Mouse (Mus musculus): ENCODE data around the gene Ints3. TPM values are rescaled to one million over a fixed set of nuclear protein-coding genes. Genes with fewer than 3 reads are reported as not detected.

The Ints3 gene
- polyA plus RNA-seq, 1 experiment from 2014 or later: 35.2 TPM

GRCm38 (mm10) chr3:90413011-90413396, 20.4 kb downstream of the Ints3 start:
- no peak for DNase-seq (ENCODE audit: low spot score)
- H3K9ac ChIP-seq (ENCODE audit: low read depth, low read length): no peak overlapping the region
- H3K9me3 ChIP-seq (ENCODE audit: control insufficient read depth, low read length): no peaks in the 10 kb centered on the region
- H3K27ac ChIP-seq (ENCODE audit: low read depth, low read length): no peak overlapping the region
- H3K36me3 ChIP-seq (ENCODE audit: control insufficient read depth, insufficient read depth, low read length): peaks cover 46% of the 10 kb centered on the region
- ATAC-seq (replicated peaks; ENCODE audit: low FRiP score): no peak
- no peaks in the 10 kb centered on the region for H3K4me1 ChIP-seq (replicated peaks; ENCODE audit: control insufficient read depth, insufficient read depth, low read length)
- no peaks in the 10 kb centered on the region for H3K27me3 ChIP-seq (replicated peaks; ENCODE audit: control insufficient read depth, insufficient read depth, low read length)
- H3K4me3 ChIP-seq (ENCODE audit: low read depth, low read length): no peak overlapping the region
- H3K4me2 ChIP-seq: no peak overlapping the region
- 61% methylated on average over 3 of the region's 3 CpGs for WGBS

DNA sequence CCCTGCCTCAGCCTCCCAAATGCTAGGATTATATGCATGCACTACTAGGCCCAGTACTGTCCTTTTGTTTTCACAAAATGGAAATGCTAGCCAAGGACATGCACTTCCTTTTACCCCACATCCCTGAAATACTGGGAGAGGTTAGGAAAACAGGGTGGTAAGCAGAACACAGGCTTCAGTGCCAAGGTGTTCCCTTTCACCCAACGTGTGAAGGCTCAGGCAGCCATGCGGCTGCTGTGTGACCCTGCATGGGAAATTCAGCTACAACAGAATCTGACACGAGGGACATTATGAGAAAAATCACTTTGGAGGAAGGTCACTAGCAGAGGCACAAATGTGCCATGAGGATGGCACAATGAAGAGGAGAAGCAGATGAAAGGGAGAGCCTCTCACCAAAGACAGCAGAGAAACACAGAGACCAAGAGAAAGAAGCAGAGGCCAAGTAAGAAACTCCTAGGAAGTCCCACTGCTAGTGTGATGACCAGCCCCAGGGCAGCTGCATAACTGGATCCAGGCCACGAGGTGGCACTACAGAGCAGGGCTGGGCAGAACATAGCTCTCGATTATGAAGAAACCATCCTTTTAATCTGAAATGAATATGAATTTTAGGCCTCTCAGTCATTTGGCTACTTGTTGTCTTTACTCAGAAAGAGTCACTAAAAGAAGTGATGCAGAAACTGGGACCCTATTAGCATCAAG, 21.0 kb downstream of the Ints3 start:
- Histone ChIP-seq H3K9ac (ENCODE audit: low read depth, low read length) (no peak overlapping the region), H3K9me3 (ENCODE audit: control insufficient read depth, low read length) (no peaks in the 10 kb centered on the region), H3K4me2 (no peak overlapping the region), H3K4me3 (ENCODE audit: low read depth, low read length) (no peak overlapping the region), H3K27me3 (replicated peaks; ENCODE audit: control insufficient read depth, insufficient read depth, low read length) (no peaks in the 10 kb centered on the region), H3K36me3 (ENCODE audit: control insufficient read depth, insufficient read depth, low read length) (peaks cover 48% of the 10 kb centered on the region), H3K4me1 (replicated peaks; ENCODE audit: control insufficient read depth, insufficient read depth, low read length) (no peaks in the 10 kb centered on the region), H3K27ac (ENCODE audit: low read depth, low read length) (no peak overlapping the region)
- DNase-seq (ENCODE audit: low spot score) (peak; percentile 48), ATAC-seq (replicated peaks; ENCODE audit: low FRiP score) (no peak)
- WGBS: 51% methylated on average over 5 of the region's 5 CpGs

GRCm38 (mm10) chr3:90408721-90409120, 24.7 kb downstream of the Ints3 start:
- H3K27ac ChIP-seq (ENCODE audit: low read depth, low read length): no peak overlapping the region
- 70% methylated on average over 3 of the region's 3 CpGs for WGBS
- H3K4me3 ChIP-seq (ENCODE audit: low read depth, low read length): no peak overlapping the region
- H3K36me3 ChIP-seq (ENCODE audit: control insufficient read depth, insufficient read depth, low read length): peaks cover 58% of the 10 kb centered on the region
- H3K27me3 ChIP-seq (replicated peaks; ENCODE audit: control insufficient read depth, insufficient read depth, low read length): no peaks in the 10 kb centered on the region
- no peaks in the 10 kb centered on the region for H3K4me1 ChIP-seq (replicated peaks; ENCODE audit: control insufficient read depth, insufficient read depth, low read length)
- ATAC-seq (replicated peaks; ENCODE audit: low FRiP score): no peak
- H3K9ac ChIP-seq (ENCODE audit: low read depth, low read length): no peak overlapping the region
- DNase-seq (ENCODE audit: low spot score): no peak
- no peaks in the 10 kb centered on the region for H3K9me3 ChIP-seq (ENCODE audit: control insufficient read depth, low read length)
- no peak overlapping the region for H3K4me2 ChIP-seq

- H3K9me3 ChIP-seq (ENCODE audit: control insufficient read depth, low read length): no peaks in the 10 kb centered on the region
- no peak overlapping the region for H3K9ac ChIP-seq (ENCODE audit: low read depth, low read length)
- H3K4me1 ChIP-seq (replicated peaks; ENCODE audit: control insufficient read depth, insufficient read depth, low read length): no peaks in the 10 kb centered on the region
- H3K27ac ChIP-seq (ENCODE audit: low read depth, low read length): no peak overlapping the region
- H3K4me3 ChIP-seq (ENCODE audit: low read depth, low read length): no peak overlapping the region
- ATAC-seq (replicated peaks; ENCODE audit: low FRiP score) (no peak), DNase-seq (ENCODE audit: low spot score) (no peak)
- H3K27me3 ChIP-seq (replicated peaks; ENCODE audit: control insufficient read depth, insufficient read depth, low read length): no peaks in the 10 kb centered on the region
- peaks cover 72% of the 10 kb centered on the region for H3K36me3 ChIP-seq (ENCODE audit: control insufficient read depth, insufficient read depth, low read length)
- 93% methylated on average over 5 of the region's 5 CpGs for WGBS
- no peak overlapping the region for H3K4me2 ChIP-seq
These were observed 27.0 kb downstream of the Ints3 start for GRCm38 (mm10) chr3:90406414-90406813.

DNA sequence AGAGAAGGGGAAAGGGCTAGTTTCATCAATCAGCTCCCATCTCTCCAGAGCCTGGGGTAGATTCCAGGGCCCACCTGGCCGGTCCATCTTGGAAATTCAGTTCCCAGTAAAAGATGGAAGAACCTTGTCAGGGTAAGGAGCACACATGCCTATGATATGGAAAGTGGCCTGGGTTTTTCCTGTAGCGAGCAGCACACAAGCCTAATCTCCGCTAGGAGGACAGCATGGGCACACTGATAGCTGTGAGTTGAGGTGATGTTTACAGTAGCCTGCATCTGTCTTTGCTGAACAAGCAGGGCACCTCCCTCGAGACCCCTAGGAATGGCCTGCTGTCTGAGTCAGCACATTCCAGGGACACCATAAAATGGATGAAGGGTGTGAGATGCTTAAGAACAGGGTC, 28.8 kb downstream of the Ints3 start:
- H3K4me3 ChIP-seq (ENCODE audit: low read depth, low read length): no peak overlapping the region
- ATAC-seq (replicated peaks; ENCODE audit: low FRiP score) (no peak), DNase-seq (ENCODE audit: low spot score) (no peak)
- no peak overlapping the region for H3K4me2 ChIP-seq
- H3K9me3 ChIP-seq (ENCODE audit: control insufficient read depth, low read length): no peaks in the 10 kb centered on the region
- H3K27me3 ChIP-seq (replicated peaks; ENCODE audit: control insufficient read depth, insufficient read depth, low read length): no peaks in the 10 kb centered on the region
- H3K36me3 ChIP-seq (ENCODE audit: control insufficient read depth, insufficient read depth, low read length): peaks cover 75% of the 10 kb centered on the region
- no peaks in the 10 kb centered on the region for H3K4me1 ChIP-seq (replicated peaks; ENCODE audit: control insufficient read depth, insufficient read depth, low read length)
- H3K9ac ChIP-seq (ENCODE audit: low read depth, low read length): no peak overlapping the region
- no peak overlapping the region for H3K27ac ChIP-seq (ENCODE audit: low read depth, low read length)
- whole genome bisulfite sequencing: 74% methylated on average over 4 of the region's 4 CpGs

- H3K9ac ChIP-seq (ENCODE audit: low read depth, low read length): no peak overlapping the region
- no peaks in the 10 kb centered on the region for H3K27me3 ChIP-seq (replicated peaks; ENCODE audit: control insufficient read depth, insufficient read depth, low read length)
- no peak for DNase-seq (ENCODE audit: low spot score)
- H3K4me2 ChIP-seq: no peak overlapping the region
- H3K4me3 ChIP-seq (ENCODE audit: low read depth, low read length): no peak overlapping the region
- H3K36me3 ChIP-seq (ENCODE audit: control insufficient read depth, insufficient read depth, low read length): peaks cover 75% of the 10 kb centered on the region
- WGBS: 74% methylated on average over 3 of the region's 3 CpGs
- no peaks in the 10 kb centered on the region for H3K9me3 ChIP-seq (ENCODE audit: control insufficient read depth, low read length)
- no peak for ATAC-seq (replicated peaks; ENCODE audit: low FRiP score)
- no peaks in the 10 kb centered on the region for H3K4me1 ChIP-seq (replicated peaks; ENCODE audit: control insufficient read depth, insufficient read depth, low read length)
- no peak overlapping the region for H3K27ac ChIP-seq (ENCODE audit: low read depth, low read length)
These were observed 29.3 kb downstream of the Ints3 start for GRCm38 (mm10) chr3:90404121-90404520.

GRCm38 (mm10) chr3:90400993-90401392, 32.4 kb downstream of the Ints3 start:
- Histone ChIP-seq H3K27ac (ENCODE audit: low read depth, low read length) (no peak overlapping the region), H3K4me1 (replicated peaks; ENCODE audit: control insufficient read depth, insufficient read depth, low read length) (no peaks in the 10 kb centered on the region), H3K27me3 (replicated peaks; ENCODE audit: control insufficient read depth, insufficient read depth, low read length) (no peaks in the 10 kb centered on the region), H3K36me3 (ENCODE audit: control insufficient read depth, insufficient read depth, low read length) (peaks cover 62% of the 10 kb centered on the region), H3K4me2 (no peak overlapping the region), H3K9ac (ENCODE audit: low read depth, low read length) (no peak overlapping the region), H3K4me3 (ENCODE audit: low read depth, low read length) (no peak overlapping the region), H3K9me3 (ENCODE audit: control insufficient read depth, low read length) (no peaks in the 10 kb centered on the region)
- ATAC-seq (replicated peaks; ENCODE audit: low FRiP score) (no peak), DNase-seq (ENCODE audit: low spot score) (no peak)
- 74% methylated on average over 4 of the region's 4 CpGs for WGBS

GRCm38 (mm10) chr3:90395629-90396028, 37.8 kb downstream of the Ints3 start:
- peaks cover 57% of the 10 kb centered on the region for H3K36me3 ChIP-seq (ENCODE audit: control insufficient read depth, insufficient read depth, low read length)
- WGBS: 81% methylated on average over 3 of the region's 3 CpGs
- no peak for DNase-seq (ENCODE audit: low spot score)

GRCm38 (mm10) chr3:90392661-90393060, 40.8 kb downstream of the Ints3 start:
- 93% methylated on average over 3 of the region's 3 CpGs for WGBS
- H3K4me1 ChIP-seq (replicated peaks; ENCODE audit: control insufficient read depth, insufficient read depth, low read length): peaks cover 13% of the 10 kb centered on the region

More at GRCm38 (mm10) chr3:90395629-90396028, 37.8 kb downstream of the Ints3 start:
- no peaks in the 10 kb centered on the region; the same call in 1 of the 2 replicates for H3K27me3 ChIP-seq (replicated peaks; ENCODE audit: control insufficient read depth, insufficient read depth, low read length)
- no peak for ATAC-seq (replicated peaks; ENCODE audit: low FRiP score)
- no peak overlapping the region for H3K4me3 ChIP-seq (ENCODE audit: low read depth, low read length)
- H3K9ac ChIP-seq (ENCODE audit: low read depth, low read length): no peak overlapping the region
- no peaks in the 10 kb centered on the region for H3K9me3 ChIP-seq (ENCODE audit: control insufficient read depth, low read length)
- H3K27ac ChIP-seq (ENCODE audit: low read depth, low read length): no peak overlapping the region
- H3K4me1 ChIP-seq (replicated peaks; ENCODE audit: control insufficient read depth, insufficient read depth, low read length): no peaks in the 10 kb centered on the region
- no peak overlapping the region for H3K4me2 ChIP-seq

More at GRCm38 (mm10) chr3:90392661-90393060, 40.8 kb downstream of the Ints3 start:
- no peak overlapping the region for H3K4me2 ChIP-seq
- H3K9me3 ChIP-seq (ENCODE audit: control insufficient read depth, low read length): no peaks in the 10 kb centered on the region
- H3K27me3 ChIP-seq (replicated peaks; ENCODE audit: control insufficient read depth, insufficient read depth, low read length): peaks cover 24% of the 10 kb centered on the region
- no peak overlapping the region for H3K27ac ChIP-seq (ENCODE audit: low read depth, low read length)
- no peak overlapping the region for H3K4me3 ChIP-seq (ENCODE audit: low read depth, low read length)
- ATAC-seq (replicated peaks; ENCODE audit: low FRiP score): no peak
- H3K36me3 ChIP-seq (ENCODE audit: control insufficient read depth, insufficient read depth, low read length): peaks cover 47% of the 10 kb centered on the region
- H3K9ac ChIP-seq (ENCODE audit: low read depth, low read length): no peak overlapping the region
- DNase-seq (ENCODE audit: low spot score): no peak

Data from liver, embryonic 11.5 days (tissue).